Comparison of ENCODE assay signal across 11 mouse cellular contexts in genomic region chr2:109942810-109943570, GRCm38 (mm10). TPM values are rescaled to one million over a fixed set of nuclear protein-coding genes. Genes with fewer than 3 reads are reported as not detected.
DNase-seq lines count a peak whose midpoint lies in the region; ATAC-seq and TF ChIP-seq lines count a peak whose summit lies in the region.
"Had no signal": no experiment of that assay in that cellular context is flagged by ENCODE, and none has a peak within 500 bp of the region (broad histone marks: within the 10 kb centered on the region; RNA-seq: fewer than 3 reads in every experiment).

No protein-coding gene starts in this region.

- DNase-seq in heart, adult 11 months = peak; percentile 43
- no peak for DNase-seq in heart, adult 18-20 months
- DNase-seq in embryo, embryonic 10 days (ENCODE audit: low spot score) = peak; percentile 75
- DNase-seq in hindbrain, embryonic 10.5 days (ENCODE audit: low spot score) = no peak
- DNase-seq in heart, adult 2 months = no peak
- no peak for DNase-seq in MN1 (ENCODE audit: low spot score)
- DNase-seq: heart, postnatal 10 days had no signal

- ATAC-seq in midbrain, embryonic 16.5 days = peak; percentile 72; the same call in 1 of the 2 replicates
- no peak for ATAC-seq in inflammation-experienced regulatory T-cells, adult 6 months
- ATAC-seq: liver, embryonic 12.5 days; Patski had no signal

- TF ChIP-seq POLR2A in heart, adult 2 months (IDR thresholded peaks at IDR 0.05; ENCODE audit: insufficient read depth, low read depth, low read length) = no peak

- H3K27me3 ChIP-seq in hindbrain, embryonic 10.5 days (ENCODE audit: insufficient read depth, poor library complexity, severe bottlenecking) = 0 out of 2 replicates have a peak, but pooled peaks cover 3% of the 10 kb centered on the region
- no peaks in the 10 kb centered on the region for H3K27me3 ChIP-seq in midbrain, embryonic 16.5 days (ENCODE audit: control insufficient read depth, insufficient read depth, low read depth, low read length)
- H3K27me3 ChIP-seq in heart, adult 2 months (ENCODE audit: control insufficient read depth, insufficient read depth, low read length) = no peaks in the 10 kb centered on the region
- H3K27me3 ChIP-seq: liver, embryonic 12.5 days; Patski had no signal

- H3K4me2 ChIP-seq in midbrain, embryonic 16.5 days (ENCODE audit: low read length) = no peak overlapping the region
- H3K4me2 ChIP-seq: liver, embryonic 12.5 days had no signal

- no peak for TF ChIP-seq EP300 in heart, adult 2 months (IDR thresholded peaks at IDR 0.05; ENCODE audit: insufficient read depth, low read depth, low read length)

- TF ChIP-seq CTCF in heart, adult 2 months (IDR thresholded peaks at IDR 0.05) = no peak

- H3K79me2 ChIP-seq in heart, adult 2 months (replicated peaks; ENCODE audit: control insufficient read depth, insufficient read depth, low read length) = no peaks in the 10 kb centered on the region; the same call in 1 of the 2 replicates

- H3K4me1 ChIP-seq in hindbrain, embryonic 10.5 days (replicated peaks) = peaks cover 46% of the 10 kb centered on the region
- H3K4me1 ChIP-seq in midbrain, embryonic 16.5 days (ENCODE audit: control insufficient read depth, insufficient read depth, low read length) = peaks cover 10% of the 10 kb centered on the region
- peaks cover 4% of the 10 kb centered on the region for H3K4me1 ChIP-seq in heart, adult 2 months (ENCODE audit: control insufficient read depth, insufficient read depth, low read length)

- intact Hi-C loops in heart, adult 2 months (cut with DNase I) = no loop called here

- 33% methylated on average over 8 of the region's 8 CpGs for WGBS in hindbrain, embryonic 10.5 days
- WGBS in midbrain, embryonic 16.5 days = 26% methylated on average over 8 of the region's 8 CpGs
- 87% methylated on average over 8 of the region's 8 CpGs for WGBS in heart, adult 2 months

- H3K27ac ChIP-seq in hindbrain, embryonic 10.5 days = peak overlapping the region; percentile 84
- H3K27ac ChIP-seq in midbrain, embryonic 16.5 days (ENCODE audit: low read length) = no peak overlapping the region
- no peak overlapping the region for H3K27ac ChIP-seq in heart, adult 2 months
- H3K27ac ChIP-seq: liver, embryonic 12.5 days had no signal

- H3K9ac ChIP-seq in midbrain, embryonic 16.5 days (ENCODE audit: low read depth, low read length) = no peak overlapping the region
- no peak overlapping the region for H3K9ac ChIP-seq in heart, adult 2 months (ENCODE audit: low read depth, low read length)
- H3K9ac ChIP-seq: liver, embryonic 12.5 days had no signal

- H3K9me3 ChIP-seq in hindbrain, embryonic 10.5 days = no peaks in the 10 kb centered on the region
- H3K9me3 ChIP-seq in midbrain, embryonic 16.5 days (replicated peaks; ENCODE audit: control insufficient read depth, low read length, poor library complexity, severe bottlenecking) = no peaks in the 10 kb centered on the region
- H3K9me3 ChIP-seq: liver, embryonic 12.5 days had no signal

- peaks cover 13% of the 10 kb centered on the region for H3K36me3 ChIP-seq in hindbrain, embryonic 10.5 days
- no peaks in the 10 kb centered on the region for H3K36me3 ChIP-seq in midbrain, embryonic 16.5 days (ENCODE audit: control insufficient read depth, insufficient read depth, low read length)
- H3K36me3 ChIP-seq in heart, adult 2 months (ENCODE audit: control insufficient read depth, insufficient read depth, low read length) = peaks cover 2% of the 10 kb centered on the region; the same call in 1 of the 2 replicates
- H3K36me3 ChIP-seq: liver, embryonic 12.5 days had no signal

- peak overlapping the region; percentile 29 for H3K4me3 ChIP-seq in hindbrain, embryonic 10.5 days
- no peak overlapping the region for H3K4me3 ChIP-seq in midbrain, embryonic 16.5 days (ENCODE audit: low read depth, low read length)
- no peak overlapping the region for H3K4me3 ChIP-seq in heart, adult 2 months
- H3K4me3 ChIP-seq: liver, embryonic 12.5 days had no signal

RNA-seq across cellular contexts. Expression of gene Lgr4, which starts 25.5 kb away (rescaled TPM):
- 10 to 100 TPM; 23.3 to 23.6 TPM for total RNA-seq in heart, adult 18-20 months (2021)
- polyA plus RNA-seq in hindbrain, embryonic 10.5 days (2016; fragmentation: Nextera tagmentation; extraction: Ambion mirVana) = 13.0 TPM in 2 replicates
- 6.8 and 7.1 TPM in 2 replicates for polyA plus RNA-seq in midbrain, embryonic 16.5 days (2015; fragmentation: Nextera tagmentation; extraction: Ambion mirVana)
- total RNA-seq in heart, adult 2 months (2021) = 10 to 100 TPM; 22.1 to 23.7 TPM
- 13.5 and 22.7 TPM in 2 replicates for polyA plus RNA-seq in heart, adult 2 months (2012; rRNA removed)
- polyA plus RNA-seq in inflammation-experienced regulatory T-cells, adult 6 months (2017; shearing (Covaris generic)) = under 1 TPM; 0.15 to 0.28 (median 0.19) TPM

RNA-seq across cellular contexts. Expression of gene Lin7c, which starts 52.3 kb away (rescaled TPM):
- total RNA-seq in heart, adult 18-20 months (2021) = 10 to 100 TPM; 36.2 to 42.1 TPM
- polyA plus RNA-seq in hindbrain, embryonic 10.5 days (2016; fragmentation: Nextera tagmentation; extraction: Ambion mirVana) = 91.5 and 96.0 TPM in 2 replicates
- 256 and 261 TPM in 2 replicates for polyA plus RNA-seq in midbrain, embryonic 16.5 days (2015; fragmentation: Nextera tagmentation; extraction: Ambion mirVana)
- 10 to 100 TPM; 43.3 to 43.6 TPM for total RNA-seq in heart, adult 2 months (2021)
- 6.9 and 15.6 TPM in 2 replicates for polyA plus RNA-seq in heart, adult 2 months (2012; rRNA removed)
- polyA plus RNA-seq in inflammation-experienced regulatory T-cells, adult 6 months (2017; shearing (Covaris generic)) = 10 to 100 TPM; 63.9 to 72.9 (median 64.9) TPM

Comparison
In these comparisons a context has a peak if more than half of its experiments do, and no peak if none do; other contexts are left out.
1. DNase-seq: peak in heart, adult 11 months (single experiment) and embryo, embryonic 10 days (single experiment); none in heart, adult 18-20 months (0 of 2), hindbrain, embryonic 10.5 days (single experiment), heart, adult 2 months (0 of 2) and MN1 (single experiment).